Mouse (Mus musculus) midbrain, embryonic 13.5 days (tissue): ENCODE data around the gene Dstyk. TPM values are rescaled to one million over a fixed set of nuclear protein-coding genes. Genes with fewer than 3 reads are reported as not detected.

Experiments used
- ATAC-seq: fragments of 200-750 bp; cut with Nextera tagmentation; 2 replicates; pipeline ENCODE4 v1.8.0; 2017; ENCODE audit warnings: mild to moderate bottlenecking, moderate TSS enrichment, moderate library complexity
- H3K27ac ChIP-seq: fragments of 300-500 bp; sonication (generic); 2 replicates; pipeline ENCODE4 v1.5.1; 2015; ENCODE audit warnings: inconsistent platforms, mild to moderate bottlenecking, moderate library complexity
- H3K27me3 ChIP-seq: fragments of 300-500 bp; sonication (generic); 2 replicates; pipeline ENCODE4 v1.6.1; 2015; ENCODE audit warnings: mild to moderate bottlenecking, inconsistent platforms
- H3K36me3 ChIP-seq: fragments of 300-500 bp; sonication (generic); 2 replicates; pipeline ENCODE4 v1.6.1; 2015; ENCODE audit warnings: mild to moderate bottlenecking, inconsistent platforms
- H3K4me1 ChIP-seq: fragments of 300-500 bp; sonication (generic); replicated peaks from 2 replicates; pipeline ENCODE4 v1.6.1; 2015; ENCODE audit warnings: inconsistent platforms
- H3K4me2 ChIP-seq: fragments of 300-500 bp; sonication (generic); replicated peaks from 2 replicates; pipeline ENCODE4 v1.6.1; 2015; ENCODE audit warnings: moderate library complexity, mild to moderate bottlenecking, inconsistent platforms
- H3K4me3 ChIP-seq: fragments of 300-500 bp; sonication (generic); replicated peaks from 2 replicates; pipeline ENCODE4 v1.5.1; 2015; ENCODE audit warnings: mild to moderate bottlenecking, inconsistent platforms
- H3K9ac ChIP-seq: fragments of 300-500 bp; sonication (generic); replicated peaks from 2 replicates; pipeline ENCODE4 v1.6.1; 2015; ENCODE audit warnings: mild to moderate bottlenecking, inconsistent platforms
- H3K9me3 ChIP-seq: fragments of 300-500 bp; sonication (generic); 2 replicates; pipeline ENCODE4 v1.6.1; 2016; ENCODE audit warnings: mild to moderate bottlenecking, inconsistent platforms
- WGBS: fragments of 180-500 bp; shearing (Covaris S2); methylation state at CpG from one replicate; pipeline ENCODE4 v1.1.7; 2015; 5-methylcytosine and 5-hydroxymethylcytosine counted together
- polyA plus RNA-seq: library from polyadenylated mRNA; unstranded; fragments of >200 nt; fragmentation: Nextera tagmentation; extraction: Ambion mirVana; gene quantifications from 2 replicates; pipeline ENCODE4 v1.2.1, GENCODE M21; 2015

The Dstyk gene
- polyA plus RNA-seq, 1 experiment from 2014 or later: 12.9 TPM

GRCm38 (mm10) chr1:132422912-132423696 lies 5.7 kb downstream of the Dstyk start:
- Histone ChIP-seq H3K27ac (no peak overlapping the region), H3K4me1 (peaks cover 33% of the 10 kb centered on the region), H3K4me2 (no peak overlapping the region), H3K27me3 (no peaks in the 10 kb centered on the region), H3K9ac (no peak overlapping the region), H3K36me3 (peaks cover 5% of the 10 kb centered on the region; the same call in 1 of the 2 replicates), H3K4me3 (no peak overlapping the region), H3K9me3 (no peaks in the 10 kb centered on the region)
- 97% methylated on average over 5 of the region's 5 CpGs for WGBS
- ATAC-seq: no peak

- Histone ChIP-seq H3K9me3 (no peaks in the 10 kb centered on the region), H3K27ac (no peak overlapping the region), H3K9ac (no peak overlapping the region), H3K4me2 (no peak overlapping the region), H3K4me3 (no peak overlapping the region), H3K4me1 (peaks cover 20% of the 10 kb centered on the region), H3K36me3 (peaks cover 5% of the 10 kb centered on the region; the same call in 1 of the 2 replicates), H3K27me3 (no peaks in the 10 kb centered on the region)
- ATAC-seq: no peak
Measured at GRCm38 (mm10) chr1:132425600-132425999, 8.2 kb downstream of the Dstyk start.

- Histone ChIP-seq H3K9ac (no peak overlapping the region), H3K27me3 (no peaks in the 10 kb centered on the region), H3K4me1 (peaks cover 31% of the 10 kb centered on the region), H3K4me3 (no peak overlapping the region), H3K9me3 (no peaks in the 10 kb centered on the region), H3K27ac (no peak overlapping the region; the same call in 1 of the 2 replicates), H3K36me3 (peaks cover 14% of the 10 kb centered on the region), H3K4me2 (no peak overlapping the region)
- 46% methylated on average over 3 of the region's 3 CpGs for WGBS
- ATAC-seq: 0 out of 2 replicates have a peak, but pooled peaks have one; percentile 50
Measured at GRCm38 (mm10) chr1:132430818-132431217, 13.5 kb downstream of the Dstyk start.

- peaks cover 25% of the 10 kb centered on the region for H3K4me1 ChIP-seq
- no peak overlapping the region for H3K4me2 ChIP-seq
- H3K9ac ChIP-seq: no peak overlapping the region
- no peak overlapping the region for H3K4me3 ChIP-seq
- H3K27ac ChIP-seq: no peak overlapping the region
- H3K27me3 ChIP-seq: no peaks in the 10 kb centered on the region
- WGBS: 82% methylated on average over 9 of the region's 9 CpGs
- ATAC-seq: no peak
- H3K36me3 ChIP-seq: peaks cover 17% of the 10 kb centered on the region
- no peaks in the 10 kb centered on the region for H3K9me3 ChIP-seq
Measured at GRCm38 (mm10) chr1:132431716-132432115, 14.4 kb downstream of the Dstyk start.

GRCm38 (mm10) chr1:132433349-132433748 lies 16.0 kb downstream of the Dstyk start:
- Histone ChIP-seq H3K4me3 (no peak overlapping the region), H3K27me3 (no peaks in the 10 kb centered on the region), H3K4me1 (peaks cover 25% of the 10 kb centered on the region), H3K4me2 (no peak overlapping the region), H3K27ac (no peak overlapping the region), H3K9ac (no peak overlapping the region), H3K9me3 (no peaks in the 10 kb centered on the region), H3K36me3 (peaks cover 17% of the 10 kb centered on the region)
- ATAC-seq: no peak
- WGBS: 68% methylated on average over 5 of the region's 5 CpGs

- Histone ChIP-seq H3K27ac (no peak overlapping the region), H3K4me1 (peaks cover 25% of the 10 kb centered on the region), H3K27me3 (no peaks in the 10 kb centered on the region), H3K4me2 (no peak overlapping the region), H3K36me3 (peaks cover 17% of the 10 kb centered on the region), H3K9me3 (no peaks in the 10 kb centered on the region), H3K4me3 (no peak overlapping the region), H3K9ac (no peak overlapping the region)
- ATAC-seq: no peak
- 93% methylated on average over 12 of the region's 12 CpGs for WGBS
Measured at GRCm38 (mm10) chr1:132434032-132434431, 16.7 kb downstream of the Dstyk start.

- Histone ChIP-seq H3K27me3 (no peaks in the 10 kb centered on the region), H3K9ac (no peak overlapping the region), H3K27ac (no peak overlapping the region), H3K36me3 (peaks cover 35% of the 10 kb centered on the region), H3K4me1 (peaks cover 12% of the 10 kb centered on the region), H3K9me3 (no peaks in the 10 kb centered on the region), H3K4me3 (no peak overlapping the region), H3K4me2 (no peak overlapping the region)
- WGBS: 76% methylated on average over 4 of the region's 4 CpGs
- no peak for ATAC-seq
Measured at GRCm38 (mm10) chr1:132436320-132436958, 19.1 kb downstream of the Dstyk start.

- Histone ChIP-seq H3K27ac (no peak overlapping the region), H3K36me3 (peaks cover 39% of the 10 kb centered on the region), H3K4me1 (peaks cover 7% of the 10 kb centered on the region), H3K9me3 (no peaks in the 10 kb centered on the region), H3K4me3 (no peak overlapping the region), H3K27me3 (no peaks in the 10 kb centered on the region), H3K4me2 (no peak overlapping the region), H3K9ac (no peak overlapping the region)
- WGBS: 69% methylated on average over 1 of the region's 1 CpGs
- ATAC-seq: no peak
Measured at GRCm38 (mm10) chr1:132436960-132437359, 19.6 kb downstream of the Dstyk start.

- Histone ChIP-seq H3K27ac (no peak overlapping the region), H3K9ac (no peak overlapping the region), H3K4me1 (peaks cover 6% of the 10 kb centered on the region; the same call in 1 of the 2 replicates), H3K4me3 (no peak overlapping the region), H3K9me3 (no peaks in the 10 kb centered on the region), H3K4me2 (no peak overlapping the region), H3K36me3 (peaks cover 43% of the 10 kb centered on the region), H3K27me3 (no peaks in the 10 kb centered on the region)
- ATAC-seq: no peak
- WGBS: 88% methylated on average over 5 of the region's 5 CpGs
Measured at GRCm38 (mm10) chr1:132437389-132437788, 20.0 kb downstream of the Dstyk start.

- Histone ChIP-seq H3K4me1 (no peaks in the 10 kb centered on the region), H3K36me3 (peaks cover 34% of the 10 kb centered on the region), H3K27me3 (no peaks in the 10 kb centered on the region), H3K4me3 (no peak overlapping the region), H3K4me2 (no peak overlapping the region), H3K9me3 (no peaks in the 10 kb centered on the region), H3K27ac (no peak overlapping the region), H3K9ac (no peak overlapping the region)
- WGBS: 78% methylated on average over 1 of the region's 1 CpGs
- ATAC-seq: no peak
Measured at GRCm38 (mm10) chr1:132440896-132441435, 23.6 kb downstream of the Dstyk start.

- no peaks in the 10 kb centered on the region for H3K27me3 ChIP-seq
- H3K9me3 ChIP-seq: no peaks in the 10 kb centered on the region
- no peak overlapping the region for H3K27ac ChIP-seq
- 92% methylated on average over 7 of the region's 7 CpGs for WGBS
- H3K4me2 ChIP-seq: no peak overlapping the region
- H3K4me3 ChIP-seq: no peak overlapping the region
- H3K4me1 ChIP-seq: no peaks in the 10 kb centered on the region
- peaks cover 50% of the 10 kb centered on the region for H3K36me3 ChIP-seq
- no peak for ATAC-seq
- no peak overlapping the region for H3K9ac ChIP-seq
Measured at GRCm38 (mm10) chr1:132449742-132450141, 32.4 kb downstream of the Dstyk start.

GRCm38 (mm10) chr1:132464651-132465050 lies 47.3 kb downstream of the Dstyk start:
- Histone ChIP-seq H3K4me2 (no peak overlapping the region), H3K36me3 (peaks cover 50% of the 10 kb centered on the region), H3K9me3 (no peaks in the 10 kb centered on the region), H3K9ac (no peak overlapping the region), H3K27ac (no peak overlapping the region), H3K4me3 (no peak overlapping the region), H3K4me1 (no peaks in the 10 kb centered on the region), H3K27me3 (no peaks in the 10 kb centered on the region)
- ATAC-seq: no peak
- 92% methylated on average over 5 of the region's 5 CpGs for WGBS
